Mouse (Mus musculus) midbrain, embryonic 12.5 days (tissue): ENCODE measurements around the gene Gm20547. TPM values are rescaled to one million over a fixed set of nuclear protein-coding genes. Genes with fewer than 3 reads are reported as not detected.

Source experiments
- ATAC-seq: fragments of 200-750 bp; cut with Nextera tagmentation; 2 replicates; pipeline ENCODE4 v1.8.0; 2017; ENCODE audit warnings: low read depth, moderate TSS enrichment, moderate library complexity; ENCODE audit not compliant: low FRiP score
- H3K27ac ChIP-seq: fragments of 300-500 bp; sonication (generic); replicated peaks from 2 replicates; pipeline ENCODE4 v1.5.1; 2016; ENCODE audit warnings: mild to moderate bottlenecking
- H3K27me3 ChIP-seq: fragments of 300-500 bp; sonication (generic); 2 replicates; pipeline ENCODE4 v1.6.1; 2016; ENCODE audit warnings: mild to moderate bottlenecking
- H3K36me3 ChIP-seq: fragments of 300-500 bp; sonication (generic); 2 replicates; pipeline ENCODE4 v1.6.1; 2016
- H3K4me1 ChIP-seq: fragments of 300-500 bp; sonication (generic); 2 replicates; pipeline ENCODE4 v1.6.1; 2016
- H3K4me2 ChIP-seq: fragments of 300-500 bp; sonication (generic); replicated peaks from 2 replicates; pipeline ENCODE4 v1.6.1; 2016; ENCODE audit warnings: mild to moderate bottlenecking, moderate library complexity
- H3K4me3 ChIP-seq: fragments of 300-500 bp; sonication (generic); 2 replicates; pipeline ENCODE4 v1.5.1; 2016; ENCODE audit warnings: mild to moderate bottlenecking
- H3K9ac ChIP-seq: fragments of 300-500 bp; sonication (generic); replicated peaks from 2 replicates; pipeline ENCODE4 v1.6.1; 2016; ENCODE audit warnings: mild to moderate bottlenecking, moderate library complexity
- H3K9me3 ChIP-seq: fragments of 300-500 bp; sonication (generic); 2 replicates; pipeline ENCODE4 v1.6.1; 2016; ENCODE audit warnings: mild to moderate bottlenecking
- WGBS: fragments of 180-500 bp; shearing (Covaris S2); methylation state at CpG from one replicate; pipeline ENCODE4 v1.1.7; 2016; 5-methylcytosine and 5-hydroxymethylcytosine counted together
- polyA plus RNA-seq: library from polyadenylated mRNA; unstranded; fragments of >200 nt; fragmentation: Nextera tagmentation; extraction: Ambion mirVana; gene quantifications from 2 replicates; pipeline ENCODE4 v1.2.1, GENCODE M21; 2016

The Gm20547 gene
- polyA plus RNA-seq, 1 experiment from 2014 or later, result not detected

DNA sequence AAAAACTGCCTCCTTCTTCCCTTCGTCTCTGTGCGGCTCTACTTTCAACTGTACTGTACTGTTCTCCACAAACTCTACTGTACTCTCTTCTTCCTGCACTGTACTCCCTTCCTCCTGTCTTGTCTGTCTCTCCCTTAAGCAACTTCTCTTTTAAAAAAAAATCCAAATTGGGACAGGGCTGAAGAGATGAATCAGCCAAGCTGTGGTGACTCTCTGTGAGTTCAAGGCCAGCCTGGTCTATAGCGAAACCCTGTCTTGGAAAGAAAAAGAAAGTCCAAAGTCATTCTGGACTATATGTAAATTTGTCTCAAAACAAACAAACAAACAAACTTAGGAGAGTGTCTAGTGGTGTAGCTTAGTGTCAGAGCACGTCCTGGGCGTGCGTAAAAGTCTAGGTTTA, 7.5 kb downstream of the Gm20547 start:
- Histone ChIP-seq H3K4me2 (no peak overlapping the region), H3K9ac (no peak overlapping the region), H3K36me3 (no peaks in the 10 kb centered on the region), H3K9me3 (no peaks in the 10 kb centered on the region), H3K27ac (no peak overlapping the region), H3K27me3 (no peaks in the 10 kb centered on the region), H3K4me3 (no peak overlapping the region), H3K4me1 (no peaks in the 10 kb centered on the region)
- WGBS, result 97% methylated on average over 6 of the region's 6 CpGs
- no peak for ATAC-seq

DNA sequence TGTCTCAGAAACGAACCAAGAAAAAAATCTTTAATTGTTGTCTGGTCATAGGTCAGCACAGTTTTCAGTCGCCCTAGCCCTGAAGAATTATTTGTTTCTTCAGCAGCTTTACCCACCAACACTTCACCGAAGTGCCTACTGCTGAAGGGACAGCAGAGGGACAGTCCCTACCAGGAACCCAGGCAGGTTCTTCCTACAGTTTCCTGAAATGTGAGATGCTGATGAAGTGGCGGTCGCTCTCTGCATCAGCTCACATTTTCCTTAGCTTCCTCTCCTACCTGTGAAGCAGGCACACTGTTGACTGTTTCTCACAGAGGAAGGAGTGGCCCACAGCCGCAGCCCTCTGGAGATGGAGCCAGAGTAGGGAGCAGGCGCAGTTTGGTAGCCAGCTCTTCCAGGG, 15.9 kb downstream of the Gm20547 start:
- H3K9ac ChIP-seq, result no peak overlapping the region
- H3K9me3 ChIP-seq, result no peaks in the 10 kb centered on the region
- WGBS, result 73% methylated on average over 7 of the region's 7 CpGs
- H3K4me3 ChIP-seq, result no peak overlapping the region
- 0 out of 2 replicates have a peak, but pooled peaks cover 3% of the 10 kb centered on the region for H3K27me3 ChIP-seq
- H3K4me2 ChIP-seq, result no peak overlapping the region
- no peaks in the 10 kb centered on the region for H3K4me1 ChIP-seq
- no peaks in the 10 kb centered on the region for H3K36me3 ChIP-seq
- ATAC-seq, result no peak
- no peak overlapping the region for H3K27ac ChIP-seq

DNA sequence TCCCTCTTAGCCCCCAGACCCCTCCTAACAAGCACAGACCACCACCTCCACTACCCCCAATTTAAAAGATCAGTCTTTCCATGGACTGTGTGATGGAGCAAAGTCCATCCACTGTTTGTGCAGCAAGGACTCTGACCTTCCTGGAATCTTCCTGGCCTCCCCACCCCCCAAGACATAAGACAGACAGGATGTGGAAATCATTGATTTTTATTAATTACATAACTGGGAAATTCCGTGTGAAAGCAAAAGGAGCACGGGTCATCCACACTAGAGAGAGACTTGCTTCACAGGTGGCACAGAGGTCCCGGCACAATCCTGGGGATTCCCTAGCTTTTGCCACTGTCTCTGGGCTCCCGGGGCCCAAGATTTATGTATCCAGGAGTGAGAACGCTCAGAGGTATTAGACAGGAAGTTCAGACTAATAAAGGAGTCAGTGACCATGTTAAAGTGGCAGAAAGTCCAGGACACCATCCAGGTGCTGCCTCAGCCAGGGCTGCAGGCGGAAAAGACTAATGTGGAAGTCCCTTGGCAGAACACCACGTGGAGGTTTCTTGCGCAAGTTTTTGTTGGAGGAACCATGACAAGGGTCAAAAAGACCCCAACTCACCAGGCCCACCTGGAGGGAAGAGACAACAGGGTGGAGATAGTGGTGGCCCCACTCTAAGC, 19.3 kb downstream of the Gm20547 start, which contains the start of gene Cfb:
Gene Cfb, minus strand, starts transcription at position 103 of the 666 bp plus-strand sequence.
- WGBS, result 78% methylated on average over 8 of the region's 8 CpGs
- 0 out of 2 replicates have a peak, but pooled peaks cover 3% of the 10 kb centered on the region for H3K27me3 ChIP-seq
- ATAC-seq, result no peak
- H3K36me3 ChIP-seq, result 0 out of 2 replicates have a peak, but pooled peaks cover 5% of the 10 kb centered on the region
- no peak within 1 kb of the TSS for H3K27ac ChIP-seq
- no peak within 1 kb of the TSS for H3K4me3 ChIP-seq
- H3K9ac ChIP-seq, result no peak within 1 kb of the TSS
- no peaks in the 10 kb centered on the region for H3K9me3 ChIP-seq
- H3K4me2 ChIP-seq, result no peak within 1 kb of the TSS
- no peaks in the 10 kb centered on the region for H3K4me1 ChIP-seq

DNA sequence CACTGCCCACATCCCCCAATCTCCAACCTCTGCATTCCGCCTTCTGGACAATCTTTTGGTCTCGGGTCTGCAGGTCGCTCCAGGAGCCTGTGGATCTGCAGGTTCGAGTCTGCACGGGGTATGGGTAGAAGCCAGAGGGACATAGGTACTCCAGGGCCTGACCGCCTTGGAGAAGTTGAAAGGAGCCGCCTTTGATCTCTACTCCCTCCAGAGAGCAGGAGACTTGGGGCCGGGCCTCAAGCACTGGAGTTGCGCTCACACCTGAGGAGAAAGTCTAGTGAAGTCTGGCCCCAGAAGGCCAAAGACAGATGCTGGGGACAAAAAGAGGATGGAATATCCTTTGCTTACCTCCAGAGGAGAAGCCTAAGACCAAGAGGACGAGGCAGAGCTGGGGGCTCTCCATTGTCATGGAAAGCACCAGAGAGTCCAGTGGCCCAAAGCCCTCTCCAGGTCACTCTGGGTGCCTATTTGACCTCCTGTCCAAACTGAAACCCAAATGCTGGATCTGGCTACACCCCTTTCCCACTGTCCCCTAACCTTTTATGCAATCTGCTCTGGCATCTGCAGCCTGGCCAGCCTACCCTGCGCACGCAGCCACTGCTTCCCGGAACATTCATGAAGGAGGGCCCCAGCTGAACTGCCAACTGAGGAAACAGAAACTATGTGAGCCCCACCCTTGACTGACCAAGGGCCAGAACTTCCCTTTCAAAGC, 20.0 kb downstream of the Gm20547 start:
- no peaks in the 10 kb centered on the region for H3K4me1 ChIP-seq

DNA sequence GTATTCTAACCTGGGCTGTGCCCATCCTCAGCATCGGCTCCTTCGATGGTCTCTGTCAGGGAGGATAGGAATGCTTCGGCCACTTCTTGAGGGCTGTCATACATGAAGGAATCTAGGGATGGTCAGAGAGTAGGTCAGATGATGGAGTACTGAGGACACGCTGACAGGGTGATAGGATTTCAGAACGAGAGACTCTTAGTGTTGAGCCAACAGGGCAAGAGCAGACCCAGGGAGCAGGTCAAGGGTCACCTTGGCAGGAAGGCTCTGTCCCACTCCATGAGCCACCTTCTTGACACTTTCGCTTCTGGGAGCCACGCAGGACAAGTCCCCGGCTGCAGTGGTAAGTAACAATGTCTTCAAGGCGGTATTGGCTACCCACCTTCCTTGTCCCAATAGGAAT, 21.3 kb downstream of the Gm20547 start:
- WGBS, result 86% methylated on average over 9 of the region's 9 CpGs

More for the DNA sequence above, 20.0 kb downstream of the Gm20547 start:
- H3K27me3 ChIP-seq, result 0 out of 2 replicates have a peak, but pooled peaks cover 3% of the 10 kb centered on the region
- ATAC-seq, result no peak
- no peaks in the 10 kb centered on the region for H3K9me3 ChIP-seq
- H3K4me3 ChIP-seq, result no peak overlapping the region
- no peak overlapping the region for H3K4me2 ChIP-seq
- 72% methylated on average over 13 of the region's 13 CpGs for WGBS
- peaks cover 10% of the 10 kb centered on the region for H3K36me3 ChIP-seq
- no peak overlapping the region for H3K9ac ChIP-seq
- no peak overlapping the region for H3K27ac ChIP-seq

DNA sequence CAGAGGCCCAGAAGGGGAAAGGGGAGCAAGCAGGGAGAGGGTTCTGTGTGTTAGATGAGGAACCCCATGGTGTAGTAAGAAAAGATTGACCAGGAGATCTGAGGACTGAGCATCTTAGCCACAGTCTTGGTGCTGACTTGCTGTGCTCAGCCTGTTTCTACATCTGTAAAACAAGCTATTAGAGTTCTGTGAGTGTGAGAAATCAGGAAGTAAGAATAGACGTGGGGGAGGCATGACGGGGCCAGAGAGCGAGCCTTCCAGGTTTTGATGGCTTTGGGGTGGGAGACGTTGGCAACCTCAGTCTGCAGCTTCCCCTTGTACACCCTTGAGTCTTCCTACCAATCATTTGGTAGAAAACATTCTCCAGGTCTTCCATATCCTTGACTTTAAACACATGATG, 23.2 kb downstream of the Gm20547 start:
- Histone ChIP-seq H3K9ac (no peak overlapping the region), H3K27me3 (0 out of 2 replicates have a peak, but pooled peaks cover 3% of the 10 kb centered on the region), H3K4me3 (no peak overlapping the region), H3K4me2 (no peak overlapping the region), H3K4me1 (no peaks in the 10 kb centered on the region), H3K27ac (no peak overlapping the region), H3K36me3 (peaks cover 42% of the 10 kb centered on the region), H3K9me3 (no peaks in the 10 kb centered on the region)
- ATAC-seq, result no peak
- WGBS, result 90% methylated on average over 4 of the region's 4 CpGs

More for the DNA sequence above, 21.3 kb downstream of the Gm20547 start:
- Histone ChIP-seq H3K4me1 (no peaks in the 10 kb centered on the region), H3K9ac (no peak overlapping the region), H3K9me3 (no peaks in the 10 kb centered on the region), H3K27ac (no peak overlapping the region), H3K27me3 (0 out of 2 replicates have a peak, but pooled peaks cover 3% of the 10 kb centered on the region), H3K4me3 (no peak overlapping the region), H3K4me2 (no peak overlapping the region), H3K36me3 (peaks cover 23% of the 10 kb centered on the region)
- no peak for ATAC-seq

DNA sequence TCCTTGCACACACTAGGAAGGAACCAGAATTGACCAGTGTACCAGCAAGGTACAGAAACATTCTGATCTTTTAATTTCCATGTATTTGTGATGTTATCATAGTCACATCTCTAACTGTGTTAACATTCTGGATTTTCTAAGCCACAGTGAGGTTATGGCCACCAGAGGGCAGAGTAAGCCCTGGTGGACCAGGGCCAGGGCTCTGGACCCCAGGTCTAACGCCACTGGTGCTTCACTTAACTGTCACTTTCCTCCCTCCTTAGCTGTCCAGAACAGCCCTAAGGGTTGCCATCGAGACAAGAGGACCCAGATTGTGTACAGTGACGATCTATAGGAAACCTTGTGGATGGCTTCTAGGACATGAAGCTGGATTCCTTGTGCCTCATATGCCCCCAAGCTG, 26.0 kb downstream of the Gm20547 start:
- H3K4me2 ChIP-seq, result no peak overlapping the region
- no peak overlapping the region for H3K9ac ChIP-seq
- H3K27me3 ChIP-seq, result no peaks in the 10 kb centered on the region
- peaks cover 10% of the 10 kb centered on the region for H3K4me1 ChIP-seq
- no peak for ATAC-seq
- H3K27ac ChIP-seq, result no peak overlapping the region
- H3K36me3 ChIP-seq, result peaks cover 58% of the 10 kb centered on the region
- 48% methylated on average over 3 of the region's 3 CpGs for WGBS
- no peaks in the 10 kb centered on the region for H3K9me3 ChIP-seq
- H3K4me3 ChIP-seq, result no peak overlapping the region

DNA sequence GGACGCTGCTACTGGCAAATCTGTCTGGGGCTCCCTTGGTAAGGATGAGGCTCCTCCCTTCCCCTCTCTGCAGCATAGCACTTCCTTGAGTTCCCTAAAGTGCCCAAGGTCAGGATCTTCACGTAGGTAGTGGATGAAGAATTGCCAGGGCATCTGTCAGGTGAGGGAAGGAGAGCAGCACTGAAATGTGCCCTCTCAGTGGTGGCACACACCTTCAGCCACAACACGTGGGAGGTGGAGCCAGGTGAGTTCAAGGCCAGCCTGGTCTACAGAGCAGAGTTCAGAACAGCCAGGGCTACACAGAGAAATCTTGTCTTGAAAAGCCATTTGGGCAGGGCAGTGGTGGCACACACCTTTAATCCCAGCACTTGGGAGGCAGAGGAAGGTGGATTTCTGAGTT, 27.1 kb downstream of the Gm20547 start:
- Histone ChIP-seq H3K9ac (no peak overlapping the region), H3K9me3 (no peaks in the 10 kb centered on the region), H3K27ac (no peak overlapping the region), H3K4me1 (peaks cover 13% of the 10 kb centered on the region), H3K36me3 (peaks cover 58% of the 10 kb centered on the region), H3K4me2 (no peak overlapping the region), H3K4me3 (no peak overlapping the region), H3K27me3 (no peaks in the 10 kb centered on the region)
- WGBS, result 84% methylated on average over 3 of the region's 3 CpGs
- ATAC-seq, result no peak

DNA sequence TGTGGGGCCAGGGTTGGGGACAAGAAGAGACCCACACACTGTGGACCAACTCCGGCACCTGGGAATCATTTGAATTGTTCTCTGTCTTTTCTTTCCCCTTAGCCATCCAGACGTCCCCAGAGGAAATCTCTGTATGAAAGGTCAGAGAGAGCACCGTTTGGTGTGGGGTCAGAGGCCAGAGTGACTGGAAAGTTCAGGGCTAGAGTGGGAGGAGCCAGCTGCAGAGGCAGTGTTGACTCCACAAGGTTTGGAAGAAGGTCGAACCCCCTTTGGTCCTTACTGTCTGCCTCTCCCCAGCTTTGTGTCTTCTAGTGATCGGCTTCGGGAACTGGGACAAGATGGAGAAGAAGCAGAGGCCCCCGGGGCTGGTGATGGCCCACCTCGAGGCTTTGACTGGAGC, 28.3 kb downstream of the Gm20547 start:
- ATAC-seq, result no peak
- H3K4me3 ChIP-seq, result no peak overlapping the region
- H3K9ac ChIP-seq, result no peak overlapping the region
- WGBS, result 84% methylated on average over 8 of the region's 8 CpGs
- H3K36me3 ChIP-seq, result peaks cover 58% of the 10 kb centered on the region
- no peak overlapping the region for H3K4me2 ChIP-seq
- H3K27me3 ChIP-seq, result no peaks in the 10 kb centered on the region
- H3K27ac ChIP-seq, result no peak overlapping the region
- H3K9me3 ChIP-seq, result no peaks in the 10 kb centered on the region
- peaks cover 22% of the 10 kb centered on the region for H3K4me1 ChIP-seq

DNA sequence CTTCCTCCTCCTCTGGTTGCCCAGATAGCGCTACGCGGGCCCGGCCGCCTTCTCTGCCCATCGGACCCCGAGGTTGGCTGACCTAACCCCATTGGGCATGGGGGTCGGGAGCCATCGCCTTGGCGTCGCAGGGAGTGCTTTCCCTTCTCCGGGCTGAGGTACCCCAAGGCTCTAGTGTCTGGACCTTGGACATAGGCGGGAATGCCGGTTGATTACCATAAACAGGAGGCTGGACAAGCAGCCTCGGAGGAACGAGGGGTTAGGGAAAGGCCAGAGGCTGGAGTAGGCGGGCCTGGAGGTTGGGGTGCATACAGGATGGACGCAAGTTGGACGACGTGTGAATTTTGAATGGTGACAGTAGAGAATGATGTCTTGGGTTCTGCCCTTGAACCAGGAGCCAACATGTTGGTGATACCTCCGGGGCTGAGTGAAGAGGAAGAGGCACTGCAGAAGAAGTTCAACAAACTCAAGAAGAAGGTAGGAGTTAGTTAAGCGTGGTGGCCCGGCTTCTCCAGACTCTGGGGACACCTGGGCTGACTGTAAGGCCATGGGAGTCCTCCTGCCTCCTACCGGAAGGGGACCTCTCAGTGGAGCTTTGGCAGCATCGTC, 31.2 kb downstream of the Gm20547 start:
- Histone ChIP-seq H3K27me3 (no peaks in the 10 kb centered on the region), H3K9ac (peak overlapping the region; percentile 88), H3K9me3 (no peaks in the 10 kb centered on the region), H3K36me3 (peaks cover 62% of the 10 kb centered on the region), H3K4me3 (peak overlapping the region; percentile 80), H3K4me1 (peaks cover 22% of the 10 kb centered on the region), H3K27ac (peak overlapping the region; percentile 55; the same call in 1 of the 2 replicates), H3K4me2 (peak overlapping the region; percentile 90)
- ATAC-seq, result no peak
- WGBS, result 2% methylated on average over 25 of the region's 25 CpGs

DNA sequence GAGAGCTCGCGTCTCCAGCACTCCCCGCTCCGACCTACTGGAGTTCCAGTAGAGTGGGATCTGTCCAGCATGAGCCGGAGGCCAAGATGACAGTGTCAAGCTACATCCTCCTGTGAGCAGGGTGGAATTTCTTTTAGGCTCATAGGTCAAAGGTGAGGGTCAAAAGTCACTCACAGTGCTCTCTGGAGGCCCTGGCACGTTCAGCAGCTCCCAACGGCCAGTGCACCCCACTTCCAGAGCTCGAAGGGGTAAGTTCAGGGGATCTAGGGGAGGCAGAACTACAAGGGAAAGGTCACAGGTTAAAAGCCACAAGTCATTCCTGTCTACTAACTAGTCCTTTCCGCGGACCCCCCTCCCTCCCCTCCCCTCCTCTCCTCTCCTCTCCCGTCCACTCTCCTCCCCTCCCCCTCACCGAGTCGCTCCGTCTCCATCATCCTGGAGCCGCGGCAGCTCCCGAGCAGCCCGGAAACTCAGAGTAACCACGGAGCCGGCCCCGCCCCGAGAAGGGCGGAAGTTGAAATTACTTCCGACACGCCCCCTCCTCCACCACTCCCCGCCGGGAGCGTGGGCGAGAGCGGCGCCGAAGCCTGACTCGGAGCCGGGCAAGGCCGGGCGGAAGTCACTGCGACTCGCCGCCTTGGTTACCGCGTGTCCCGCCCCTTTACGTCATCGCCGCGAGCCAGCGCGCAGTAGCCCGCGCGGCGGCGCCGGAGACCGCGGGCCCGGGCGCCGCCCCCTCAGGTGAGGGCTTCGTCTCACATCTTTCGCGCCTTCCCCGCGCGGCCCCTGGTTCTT, 31.9 kb downstream of the Gm20547 start, which contains the start of the genes Skiv2l and Nelfe:
Gene Skiv2l, minus strand, starts transcription at position 489 of the 795 bp plus-strand sequence.
Gene Nelfe, plus strand, starts transcription at position 670 of the 795 bp plus-strand sequence.
- peak within 1 kb of the TSS; percentile 90 for H3K4me2 ChIP-seq
- under 1% methylated on average over 53 of the region's 65 CpGs for WGBS
- peak; percentile 97 for ATAC-seq
- H3K27me3 ChIP-seq, result no peaks in the 10 kb centered on the region
- peak within 1 kb of the TSS; percentile 80 for H3K4me3 ChIP-seq
- H3K27ac ChIP-seq, result peak within 1 kb of the TSS; percentile 55; the same call in 1 of the 2 replicates
- peaks cover 62% of the 10 kb centered on the region for H3K36me3 ChIP-seq
- H3K4me1 ChIP-seq, result peaks cover 22% of the 10 kb centered on the region
- H3K9me3 ChIP-seq, result no peaks in the 10 kb centered on the region
- H3K9ac ChIP-seq, result peak within 1 kb of the TSS; percentile 88
